In the genomic region with DNA sequence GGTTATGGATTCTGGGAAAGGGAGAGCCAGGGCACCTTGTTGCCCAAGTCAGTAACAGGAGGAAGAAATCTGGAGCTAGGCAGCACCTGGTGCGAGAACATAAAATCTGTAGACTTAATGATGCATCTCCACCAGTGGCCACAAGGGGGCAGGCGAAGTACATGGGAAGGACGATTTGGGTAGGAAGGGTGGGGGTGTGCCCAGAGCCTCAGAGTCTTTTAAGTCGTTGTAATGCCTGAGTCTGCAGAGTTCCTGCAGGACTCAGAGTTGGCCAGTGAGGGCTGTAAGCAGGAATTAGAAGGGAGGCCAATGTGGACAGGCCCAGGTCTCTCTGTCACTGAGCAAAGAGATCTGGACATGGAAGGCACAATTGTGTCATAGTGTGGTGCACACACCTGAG, we compare ENCODE assay signal across 8 mouse cellular contexts. TPM values are rescaled to one million over a fixed set of nuclear protein-coding genes. Genes with fewer than 3 reads are reported as not detected.
DNase-seq lines count a peak whose midpoint lies in the region; ATAC-seq and TF ChIP-seq lines count a peak whose summit lies in the region.

No protein-coding gene starts in this region.

- no peaks in the 10 kb centered on the region for H3K36me3 ChIP-seq in embryonic facial prominence, embryonic 11.5 days (replicated peaks; ENCODE audit: control insufficient read depth, insufficient read depth, low read depth, low read length)
- no peaks in the 10 kb centered on the region for H3K36me3 ChIP-seq in liver, postnatal 0 days (replicated peaks; ENCODE audit: insufficient read depth, low read length)

- no peaks in the 10 kb centered on the region; the same call in 1 of the 2 replicates for H3K4me1 ChIP-seq in embryonic facial prominence, embryonic 11.5 days (ENCODE audit: control insufficient read depth, insufficient read depth, low read length)
- no peaks in the 10 kb centered on the region for H3K4me1 ChIP-seq in liver, postnatal 0 days (ENCODE audit: insufficient read depth)

- peak; percentile 99 for TF ChIP-seq CTCF in liver, postnatal 0 days (IDR thresholded peaks at IDR 0.05; ENCODE audit: low read depth)

- H3K27me3 ChIP-seq in embryonic facial prominence, embryonic 11.5 days (ENCODE audit: control insufficient read depth, insufficient read depth, low read length): peaks cover 12% of the 10 kb centered on the region
- peaks cover 29% of the 10 kb centered on the region for H3K27me3 ChIP-seq in liver, postnatal 0 days (ENCODE audit: insufficient read depth, low read length)

- H3K27ac ChIP-seq in embryonic facial prominence, embryonic 11.5 days (replicated peaks; ENCODE audit: low read depth, low read length): no peak overlapping the region
- H3K27ac ChIP-seq in liver, postnatal 0 days (ENCODE audit: low read depth): no peak overlapping the region

- DNase-seq in B cell, adult 2 months: peak; percentile 93 to 94
- DNase-seq in adrenal gland, postnatal 36 days: peak; percentile 85 to 89
- DNase-seq in embryonic facial prominence, embryonic 11.5 days (ENCODE audit: low spot score): peak; percentile 94
- DNase-seq in heart, adult 9 months (ENCODE audit: low spot score in 2 of 2): peak; percentile 63 to 76
- peak; percentile 94 for DNase-seq in kidney, postnatal 10 days
- DNase-seq in liver, postnatal 0 days: peak; percentile 86
- DNase-seq in testis, postnatal 14 days (ENCODE audit: low spot score): peak; percentile 77

- H3K9me3 ChIP-seq in embryonic facial prominence, embryonic 11.5 days (replicated peaks; ENCODE audit: control insufficient read depth, low read length): no peaks in the 10 kb centered on the region
- no peaks in the 10 kb centered on the region for H3K9me3 ChIP-seq in liver, postnatal 0 days (ENCODE audit: low read length)

- H3K4me3 ChIP-seq in embryonic facial prominence, embryonic 11.5 days (ENCODE audit: low read depth, low read length): no peak overlapping the region
- no peak overlapping the region for H3K4me3 ChIP-seq in liver, postnatal 0 days (ENCODE audit: low read depth, low read length)

- no peak for TF ChIP-seq EP300 in liver, postnatal 0 days (IDR thresholded peaks at IDR 0.05; ENCODE audit: low read depth)

- no peak overlapping the region for H3K4me2 ChIP-seq in embryonic facial prominence, embryonic 11.5 days (ENCODE audit: low read depth, low read length)
- no peak overlapping the region for H3K4me2 ChIP-seq in liver, postnatal 0 days (ENCODE audit: low read depth, low read length)

- 0 out of 2 replicates have a peak, but pooled peaks have one; percentile 30 for ATAC-seq in embryonic facial prominence, embryonic 11.5 days (replicated peaks; ENCODE audit: insufficient number of reproducible peaks, low FRiP score, low TSS enrichment, low read depth)
- peak; percentile 35; the same call in 1 of the 2 replicates for ATAC-seq in liver, postnatal 0 days
- ATAC-seq in neutrophil, adult 5-6 weeks (ENCODE audit: extremely low read depth, insufficient number of reproducible peaks, low FRiP score, poor library complexity, severe bottlenecking): peak; percentile 45; the same call in 1 of the 2 replicates

- no peak overlapping the region for H3K9ac ChIP-seq in embryonic facial prominence, embryonic 11.5 days (replicated peaks; ENCODE audit: low read length)
- H3K9ac ChIP-seq in liver, postnatal 0 days (replicated peaks): no peak overlapping the region

- WGBS in embryonic facial prominence, embryonic 11.5 days: 1% methylated on average over 4 of the region's 4 CpGs
- WGBS in liver, postnatal 0 days (ENCODE audit: insufficient replicate concordance): 1% methylated on average over 4 of the region's 4 CpGs

RNA-seq across cellular contexts. Expression of gene Slc22a12, which starts 53.8 kb away (rescaled TPM):
- total RNA-seq in adrenal gland, postnatal 36 days (2021): under 1 TPM in 1 of 2 experiments, not detected in 1; 0.20 TPM
- not detected in 2 replicates for polyA plus RNA-seq in embryonic facial prominence, embryonic 11.5 days (2014; fragmentation: Nextera tagmentation; extraction: Ambion mirVana)
- polyA plus RNA-seq in liver, postnatal 0 days (2015; fragmentation: Nextera tagmentation; extraction: Ambion mirVana): not detected in 2 replicates
- 0.12 TPM in 1 of 2 replicates, not detected in the other for total RNA-seq in neutrophil, adult 5-6 weeks (2017)
